Mouse (Mus musculus) heart, postnatal 0 days (tissue): ENCODE measurements around the gene Nlgn1.

ENCODE experiments used
- CTCF ChIP-seq: IDR thresholded peaks from 2 replicates; pipeline ENCODE4 v1.5.1; 2016; ENCODE audit warnings: antibody characterized with exemption, control low read depth, low read depth
- EP300 ChIP-seq: IDR thresholded peaks from 2 replicates; pipeline ENCODE4 v1.6.1; 2016; ENCODE audit warnings: antibody characterized with exemption, low read depth

GRCm38 (mm10) chr3:25869161-25869560 is 463.1 kb downstream of the Nlgn1 start:
- TF ChIP-seq EP300 (no peak), CTCF (no peak)
